Mouse (Mus musculus): ENCODE data around the gene Olfr494. TPM values are rescaled to one million over a fixed set of nuclear protein-coding genes. Genes with fewer than 3 reads are reported as not detected.

Gene Olfr494
- not detected in 2 replicates for polyA plus RNA-seq (2014; fragmentation: Nextera tagmentation; extraction: Ambion mirVana)

- 85% methylated on average over 3 of the region's 3 CpGs for WGBS
- Histone ChIP-seq H3K4me3 (ENCODE audit: low read depth, low read length) (no peak within 1 kb of the TSS), H3K9me3 (ENCODE audit: control insufficient read depth, low read length) (no peaks in the 10 kb centered on the region), H3K27ac (ENCODE audit: low read depth, low read length) (no peak within 1 kb of the TSS), H3K9ac (ENCODE audit: low read length) (no peak within 1 kb of the TSS), H3K36me3 (ENCODE audit: control insufficient read depth, insufficient read depth, low read length) (no peaks in the 10 kb centered on the region), H3K4me1 (replicated peaks; ENCODE audit: control insufficient read depth, insufficient read depth, low read length) (no peaks in the 10 kb centered on the region), H3K27me3 (ENCODE audit: control insufficient read depth, insufficient read depth, low read length) (no peaks in the 10 kb centered on the region), H3K4me2 (ENCODE audit: low read depth, low read length, severe bottlenecking) (no peak within 1 kb of the TSS)
- no peak for ATAC-seq (replicated peaks; ENCODE audit: low FRiP score)
- no peak for DNase-seq (ENCODE audit: low spot score)
Observed at GRCm38 (mm10) chr7:108365035-108365434, at the start of gene Olfr494. Gene Olfr494 (plus strand): TSS chr7:108365335.

DNA sequence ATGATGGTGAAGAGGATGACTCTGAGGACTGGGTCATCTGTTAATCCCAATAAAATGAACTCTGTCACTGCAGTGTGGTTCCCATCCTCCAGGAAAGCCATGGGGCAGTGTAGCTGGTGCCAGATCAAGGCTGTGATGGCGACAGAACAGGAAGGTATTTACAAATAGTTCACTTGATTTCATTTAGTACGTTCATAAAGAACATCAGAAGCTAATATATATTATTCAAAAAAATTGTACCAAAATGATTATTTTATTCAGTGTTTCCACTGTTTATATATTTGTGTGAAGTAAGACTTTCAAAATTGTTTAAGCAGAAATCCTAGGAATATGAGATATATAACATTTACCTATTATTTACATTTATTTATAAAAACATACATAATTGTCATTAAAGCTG lies 41.6 kb upstream of the Olfr494 start, which contains the start of gene Olfr492:
TSS of gene Olfr492 (minus strand) at position 101 of the 400 bp plus-strand sequence.
- no peaks in the 10 kb centered on the region for H3K36me3 ChIP-seq (ENCODE audit: control insufficient read depth, insufficient read depth, low read length)
- WGBS: 79% methylated on average over 2 of the region's 2 CpGs
- no peak within 1 kb of the TSS for H3K4me3 ChIP-seq (ENCODE audit: low read depth, low read length)
- H3K9ac ChIP-seq (ENCODE audit: low read length): no peak within 1 kb of the TSS
- H3K27ac ChIP-seq (ENCODE audit: low read depth, low read length): no peak within 1 kb of the TSS
- H3K27me3 ChIP-seq (ENCODE audit: control insufficient read depth, insufficient read depth, low read length): no peaks in the 10 kb centered on the region
- H3K9me3 ChIP-seq (ENCODE audit: control insufficient read depth, low read length): no peaks in the 10 kb centered on the region
- ATAC-seq (replicated peaks; ENCODE audit: low FRiP score) (no peak), DNase-seq (ENCODE audit: low spot score) (no peak)
- no peak within 1 kb of the TSS for H3K4me2 ChIP-seq (ENCODE audit: low read depth, low read length, severe bottlenecking)
- no peaks in the 10 kb centered on the region for H3K4me1 ChIP-seq (replicated peaks; ENCODE audit: control insufficient read depth, insufficient read depth, low read length)

DNA sequence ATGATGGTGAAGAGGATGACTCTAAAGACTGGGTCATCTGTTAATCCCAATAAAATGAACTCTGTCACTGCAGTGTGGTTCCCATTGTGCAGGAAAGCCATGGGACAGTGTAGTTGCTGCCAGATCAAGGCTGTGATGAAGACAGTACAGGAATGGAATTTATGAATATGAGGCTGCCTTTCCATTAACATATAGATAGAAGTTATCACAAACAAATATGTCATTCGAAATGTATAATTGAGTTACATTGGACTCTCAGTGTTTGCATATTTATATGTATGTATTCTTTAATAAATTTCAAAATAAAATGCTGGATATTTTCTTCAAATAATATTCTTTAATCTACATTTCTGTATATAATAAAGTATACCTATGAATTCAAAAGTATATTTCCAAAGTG lies 18.3 kb upstream of the Olfr494 start, which contains the start of gene Olfr493:
TSS of gene Olfr493 (minus strand) at position 101 of the 400 bp plus-strand sequence.
- H3K4me1 ChIP-seq (replicated peaks; ENCODE audit: control insufficient read depth, insufficient read depth, low read length): no peaks in the 10 kb centered on the region
- no peak for DNase-seq (ENCODE audit: low spot score)
- H3K9ac ChIP-seq (ENCODE audit: low read length): no peak within 1 kb of the TSS
- H3K27me3 ChIP-seq (ENCODE audit: control insufficient read depth, insufficient read depth, low read length): no peaks in the 10 kb centered on the region
- no peak within 1 kb of the TSS for H3K27ac ChIP-seq (ENCODE audit: low read depth, low read length)
- WGBS: 74% methylated on average over 1 of the region's 1 CpGs
- H3K4me3 ChIP-seq (ENCODE audit: low read depth, low read length): no peak within 1 kb of the TSS
- no peak within 1 kb of the TSS for H3K4me2 ChIP-seq (ENCODE audit: low read depth, low read length, severe bottlenecking)
- ATAC-seq (replicated peaks; ENCODE audit: low FRiP score): no peak
- no peaks in the 10 kb centered on the region for H3K36me3 ChIP-seq (ENCODE audit: control insufficient read depth, insufficient read depth, low read length)
- H3K9me3 ChIP-seq (ENCODE audit: control insufficient read depth, low read length): no peaks in the 10 kb centered on the region

DNA sequence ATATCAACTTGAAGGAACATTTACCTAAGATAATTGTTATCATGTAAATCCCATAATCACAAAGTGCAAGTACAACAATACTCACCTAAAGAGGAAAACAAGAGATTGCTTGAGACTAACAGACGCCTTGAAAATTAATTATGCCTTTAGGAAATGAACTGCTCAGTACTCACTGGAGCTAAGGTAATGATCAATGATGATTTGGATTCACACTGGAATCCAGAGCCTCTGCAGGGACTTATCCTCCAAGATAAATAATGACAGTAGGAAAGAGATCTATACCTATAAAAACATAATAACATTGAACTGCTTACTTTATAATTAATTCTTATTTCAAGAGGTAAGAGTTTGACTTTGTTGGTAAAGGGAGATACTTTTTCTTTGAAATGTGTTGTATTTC lies 27.7 kb downstream of the Olfr494 start, which contains the start of gene Olfr495:
TSS of gene Olfr495 (plus strand) at position 301 of the 400 bp plus-strand sequence.
- H3K27me3 ChIP-seq (ENCODE audit: control insufficient read depth, insufficient read depth, low read length): no peaks in the 10 kb centered on the region
- no peak within 1 kb of the TSS for H3K9ac ChIP-seq (ENCODE audit: low read length)
- H3K4me3 ChIP-seq (ENCODE audit: low read depth, low read length): no peak within 1 kb of the TSS
- H3K4me2 ChIP-seq (ENCODE audit: low read depth, low read length, severe bottlenecking): no peak within 1 kb of the TSS
- DNase-seq (ENCODE audit: low spot score) (no peak), ATAC-seq (replicated peaks; ENCODE audit: low FRiP score) (no peak)
- 89% methylated on average over 1 of the region's 1 CpGs for WGBS
- no peaks in the 10 kb centered on the region for H3K9me3 ChIP-seq (ENCODE audit: control insufficient read depth, low read length)
- no peaks in the 10 kb centered on the region for H3K4me1 ChIP-seq (replicated peaks; ENCODE audit: control insufficient read depth, insufficient read depth, low read length)
- H3K27ac ChIP-seq (ENCODE audit: low read depth, low read length): no peak within 1 kb of the TSS
- no peaks in the 10 kb centered on the region for H3K36me3 ChIP-seq (ENCODE audit: control insufficient read depth, insufficient read depth, low read length)

Other genes with a start within 250 kb of the Olfr494 start
- gene Olfr484, start 237.9 kb upstream of the Olfr494 start, polyA plus RNA-seq (2014; fragmentation: Nextera tagmentation; extraction: Ambion mirVana): not detected in 2 replicates
- not detected in 2 replicates for gene Olfr485, start 205.5 kb upstream of the Olfr494 start, polyA plus RNA-seq (2014; fragmentation: Nextera tagmentation; extraction: Ambion mirVana)
- gene Olfr486, start 192.6 kb upstream of the Olfr494 start, polyA plus RNA-seq (2014; fragmentation: Nextera tagmentation; extraction: Ambion mirVana): not detected in 2 replicates
- not detected in 2 replicates for gene Olfr487, start 150.7 kb upstream of the Olfr494 start, polyA plus RNA-seq (2014; fragmentation: Nextera tagmentation; extraction: Ambion mirVana)
- gene Olfr488, start 107.0 kb upstream of the Olfr494 start, polyA plus RNA-seq (2014; fragmentation: Nextera tagmentation; extraction: Ambion mirVana): not detected in 2 replicates
- gene Olfr490, start 76.4 kb upstream of the Olfr494 start, polyA plus RNA-seq (2014; fragmentation: Nextera tagmentation; extraction: Ambion mirVana): not detected in 2 replicates
- not detected in 2 replicates for gene Olfr491, start 51.9 kb upstream of the Olfr494 start, polyA plus RNA-seq (2014; fragmentation: Nextera tagmentation; extraction: Ambion mirVana)
- gene Olfr492, start 41.7 kb upstream of the Olfr494 start, polyA plus RNA-seq (2014; fragmentation: Nextera tagmentation; extraction: Ambion mirVana): not detected in 2 replicates
- not detected in 2 replicates for gene Olfr493, start 18.4 kb upstream of the Olfr494 start, polyA plus RNA-seq (2014; fragmentation: Nextera tagmentation; extraction: Ambion mirVana)
- gene Olfr495, start 27.8 kb downstream of the Olfr494 start, polyA plus RNA-seq (2014; fragmentation: Nextera tagmentation; extraction: Ambion mirVana): not detected in 2 replicates
- not detected in 2 replicates for gene Olfr497, start 55.1 kb downstream of the Olfr494 start, polyA plus RNA-seq (2014; fragmentation: Nextera tagmentation; extraction: Ambion mirVana)
- not detected in 2 replicates for gene Olfr498, start 100.0 kb downstream of the Olfr494 start, polyA plus RNA-seq (2014; fragmentation: Nextera tagmentation; extraction: Ambion mirVana)
- not detected in 2 replicates for gene Olfr502, start 159.7 kb downstream of the Olfr494 start, polyA plus RNA-seq (2014; fragmentation: Nextera tagmentation; extraction: Ambion mirVana)
- not detected in 2 replicates for gene Olfr503, start 179.2 kb downstream of the Olfr494 start, polyA plus RNA-seq (2014; fragmentation: Nextera tagmentation; extraction: Ambion mirVana)
- gene Olfr504, start 200.5 kb downstream of the Olfr494 start, polyA plus RNA-seq (2014; fragmentation: Nextera tagmentation; extraction: Ambion mirVana): not detected in 2 replicates
- gene Olfr506, start 245.5 kb downstream of the Olfr494 start, polyA plus RNA-seq (2014; fragmentation: Nextera tagmentation; extraction: Ambion mirVana): 0.05 TPM in 1 of 2 replicates, not detected in the other